Mouse (Mus musculus): ENCODE data around the gene Prickle2. TPM values are rescaled to one million over a fixed set of nuclear protein-coding genes. Genes with fewer than 3 reads are reported as not detected.

Prickle2 gene
- polyA plus RNA-seq, 1 experiment from 2014 or later: 9.1 TPM

GRCm38 (mm10) chr6:92708137-92708536 lies 2.2 kb upstream of the Prickle2 start:
- H3K36me3 ChIP-seq: no peaks in the 10 kb centered on the region
- 61% methylated on average over 4 of the region's 4 CpGs for WGBS
- no peak overlapping the region for H3K4me3 ChIP-seq
- H3K27ac ChIP-seq (replicated peaks): no peak overlapping the region
- no peak for ATAC-seq (replicated peaks)
- no peaks in the 10 kb centered on the region for H3K27me3 ChIP-seq
- peaks cover 20% of the 10 kb centered on the region for H3K4me1 ChIP-seq
- no peak overlapping the region for H3K4me2 ChIP-seq (replicated peaks)
- no peak overlapping the region for H3K9ac ChIP-seq (replicated peaks)
- H3K9me3 ChIP-seq: no peaks in the 10 kb centered on the region

- no peaks in the 10 kb centered on the region for H3K36me3 ChIP-seq
- peak; percentile 70 for ATAC-seq (replicated peaks)
- H3K9ac ChIP-seq (replicated peaks): peak overlapping the region; percentile 68
- 0 out of 2 replicates have a peak overlapping the region, but pooled peaks have one; percentile 17 for H3K27ac ChIP-seq (replicated peaks)
- WGBS: 4% methylated on average over 37 of the region's 39 CpGs
- no peaks in the 10 kb centered on the region for H3K9me3 ChIP-seq
- peak overlapping the region; percentile 64 for H3K4me3 ChIP-seq
- peaks cover 20% of the 10 kb centered on the region for H3K4me1 ChIP-seq
- peak overlapping the region; percentile 99 for H3K4me2 ChIP-seq (replicated peaks)
- no peaks in the 10 kb centered on the region for H3K27me3 ChIP-seq
These were observed 406 bp downstream of the Prickle2 start for GRCm38 (mm10) chr6:92705353-92706144.

- Histone ChIP-seq H3K4me3 (peak overlapping the region; percentile 64), H3K9ac (replicated peaks) (no peak overlapping the region), H3K9me3 (no peaks in the 10 kb centered on the region), H3K4me2 (replicated peaks) (peak overlapping the region; percentile 99), H3K36me3 (no peaks in the 10 kb centered on the region), H3K27me3 (no peaks in the 10 kb centered on the region), H3K27ac (replicated peaks) (no peak overlapping the region), H3K4me1 (peaks cover 20% of the 10 kb centered on the region)
- no peak for ATAC-seq (replicated peaks)
- 36% methylated on average over 9 of the region's 9 CpGs for WGBS
These were observed 1.1 kb downstream of the Prickle2 start for GRCm38 (mm10) chr6:92704810-92705209.

- no peaks in the 10 kb centered on the region for H3K9me3 ChIP-seq
- WGBS: 7% methylated on average over 3 of the region's 3 CpGs
- H3K36me3 ChIP-seq: no peaks in the 10 kb centered on the region
- no peaks in the 10 kb centered on the region for H3K27me3 ChIP-seq
- H3K4me2 ChIP-seq (replicated peaks): no peak overlapping the region
- peaks cover 11% of the 10 kb centered on the region; the same call in 1 of the 2 replicates for H3K4me1 ChIP-seq
- no peak for ATAC-seq (replicated peaks)
- no peak overlapping the region for H3K27ac ChIP-seq (replicated peaks)
- no peak overlapping the region for H3K4me3 ChIP-seq
- no peak overlapping the region for H3K9ac ChIP-seq (replicated peaks)
These were observed 6.3 kb downstream of the Prickle2 start for GRCm38 (mm10) chr6:92699491-92700209.

GRCm38 (mm10) chr6:92697807-92698206 lies 8.1 kb downstream of the Prickle2 start:
- Histone ChIP-seq H3K27me3 (no peaks in the 10 kb centered on the region), H3K4me1 (peaks cover 2% of the 10 kb centered on the region; the same call in 1 of the 2 replicates), H3K9me3 (no peaks in the 10 kb centered on the region), H3K9ac (replicated peaks) (no peak overlapping the region), H3K27ac (replicated peaks) (no peak overlapping the region), H3K36me3 (no peaks in the 10 kb centered on the region), H3K4me2 (replicated peaks) (no peak overlapping the region), H3K4me3 (no peak overlapping the region)
- 25% methylated on average over 5 of the region's 5 CpGs for WGBS
- no peak for ATAC-seq (replicated peaks)

GRCm38 (mm10) chr6:92687317-92687716 lies 18.6 kb downstream of the Prickle2 start:
- Histone ChIP-seq H3K27me3 (no peaks in the 10 kb centered on the region), H3K36me3 (no peaks in the 10 kb centered on the region), H3K4me1 (no peaks in the 10 kb centered on the region), H3K9ac (replicated peaks) (no peak overlapping the region), H3K4me3 (no peak overlapping the region), H3K27ac (replicated peaks) (no peak overlapping the region), H3K4me2 (replicated peaks) (no peak overlapping the region), H3K9me3 (no peaks in the 10 kb centered on the region)
- ATAC-seq (replicated peaks): no peak
- 75% methylated on average over 5 of the region's 5 CpGs for WGBS

GRCm38 (mm10) chr6:92674394-92674925 lies 31.5 kb downstream of the Prickle2 start:
- H3K27me3 ChIP-seq: no peaks in the 10 kb centered on the region
- H3K9me3 ChIP-seq: no peaks in the 10 kb centered on the region
- no peak overlapping the region for H3K9ac ChIP-seq (replicated peaks)
- no peak overlapping the region for H3K27ac ChIP-seq (replicated peaks)
- no peak for ATAC-seq (replicated peaks)
- no peak overlapping the region for H3K4me2 ChIP-seq (replicated peaks)
- WGBS: 88% methylated on average over 8 of the region's 8 CpGs
- no peak overlapping the region for H3K4me3 ChIP-seq
- no peaks in the 10 kb centered on the region for H3K36me3 ChIP-seq
- H3K4me1 ChIP-seq: no peaks in the 10 kb centered on the region

GRCm38 (mm10) chr6:92670518-92671147 lies 35.3 kb downstream of the Prickle2 start:
- Histone ChIP-seq H3K27ac (replicated peaks) (no peak overlapping the region), H3K27me3 (no peaks in the 10 kb centered on the region), H3K4me1 (peaks cover under 1% of the 10 kb centered on the region; the same call in 1 of the 2 replicates), H3K9me3 (no peaks in the 10 kb centered on the region), H3K4me3 (no peak overlapping the region), H3K4me2 (replicated peaks) (no peak overlapping the region), H3K36me3 (no peaks in the 10 kb centered on the region), H3K9ac (replicated peaks) (no peak overlapping the region)
- ATAC-seq (replicated peaks): no peak
- 62% methylated on average over 5 of the region's 5 CpGs for WGBS

- no peak overlapping the region for H3K27ac ChIP-seq (replicated peaks)
- no peaks in the 10 kb centered on the region for H3K9me3 ChIP-seq
- H3K9ac ChIP-seq (replicated peaks): no peak overlapping the region
- H3K4me2 ChIP-seq (replicated peaks): no peak overlapping the region
- no peak overlapping the region for H3K4me3 ChIP-seq
- 88% methylated on average over 3 of the region's 3 CpGs for WGBS
- no peak for ATAC-seq (replicated peaks)
- H3K36me3 ChIP-seq: no peaks in the 10 kb centered on the region
- peaks cover 11% of the 10 kb centered on the region for H3K4me1 ChIP-seq
- no peaks in the 10 kb centered on the region for H3K27me3 ChIP-seq
These were observed 36.3 kb downstream of the Prickle2 start for GRCm38 (mm10) chr6:92669623-92670022.

- Histone ChIP-seq H3K4me3 (no peak overlapping the region), H3K4me2 (replicated peaks) (no peak overlapping the region), H3K4me1 (peaks cover 20% of the 10 kb centered on the region), H3K9me3 (no peaks in the 10 kb centered on the region), H3K9ac (replicated peaks) (no peak overlapping the region), H3K27me3 (no peaks in the 10 kb centered on the region), H3K36me3 (no peaks in the 10 kb centered on the region), H3K27ac (replicated peaks) (no peak overlapping the region)
- 65% methylated on average over 3 of the region's 3 CpGs for WGBS
- ATAC-seq (replicated peaks): no peak
These were observed 38.4 kb downstream of the Prickle2 start for GRCm38 (mm10) chr6:92667544-92667943.

GRCm38 (mm10) chr6:92665530-92665989 lies 40.4 kb downstream of the Prickle2 start:
- H3K27me3 ChIP-seq: no peaks in the 10 kb centered on the region
- H3K36me3 ChIP-seq: no peaks in the 10 kb centered on the region
- peak; percentile 57; the same call in 1 of the 2 replicates for ATAC-seq (replicated peaks)
- H3K4me3 ChIP-seq: no peak overlapping the region
- H3K9ac ChIP-seq (replicated peaks): no peak overlapping the region
- H3K27ac ChIP-seq (replicated peaks): no peak overlapping the region
- no peak overlapping the region for H3K4me2 ChIP-seq (replicated peaks)
- H3K9me3 ChIP-seq: no peaks in the 10 kb centered on the region
- WGBS: 0% methylated on average over 1 of the region's 1 CpGs
- peaks cover 22% of the 10 kb centered on the region for H3K4me1 ChIP-seq

- WGBS: 81% methylated on average over 3 of the region's 3 CpGs
- no peaks in the 10 kb centered on the region for H3K9me3 ChIP-seq
- no peaks in the 10 kb centered on the region for H3K27me3 ChIP-seq
- no peak overlapping the region for H3K9ac ChIP-seq (replicated peaks)
- H3K36me3 ChIP-seq: no peaks in the 10 kb centered on the region
- no peak overlapping the region for H3K4me3 ChIP-seq
- no peak overlapping the region for H3K4me2 ChIP-seq (replicated peaks)
- 0 out of 2 replicates have a peak, but pooled peaks have one; percentile 41 for ATAC-seq (replicated peaks)
- peak overlapping the region; percentile 63 for H3K27ac ChIP-seq (replicated peaks)
- H3K4me1 ChIP-seq: peaks cover 22% of the 10 kb centered on the region
These were observed 42.1 kb downstream of the Prickle2 start for GRCm38 (mm10) chr6:92663885-92664284.

Measured in forebrain, embryonic 15.5 days (tissue).